Mouse (Mus musculus) MEL (cell line): ENCODE measurements around the gene Hist1h3b. TPM values are rescaled to one million over a fixed set of nuclear protein-coding genes. Genes with fewer than 3 reads are reported as not detected.

Experiments used
- DNase-seq: peaks from one replicate; pipeline ENCODE4 v3.0.0; 2011; ENCODE audit warnings: low read depth, low spot score
- H3K27ac ChIP-seq: 2 replicates; pipeline ENCODE4 v1.5.1; 2012; ENCODE audit warnings: low read depth, mild to moderate bottlenecking, control low read depth, low read length, moderate library complexity; ENCODE audit not compliant: control insufficient read depth
- H3K27me3 ChIP-seq, 2 experiments: fragments of 150-350 bp in 1 of 2; sonication (generic) in 1 of 2; 2 replicates each; pipeline ENCODE4 v1.6.1; 2012; ENCODE audit warnings: low read length in 2 of 2, mild to moderate bottlenecking in 2 of 2, improper control_type of control experiment in 1 of 2, moderate library complexity in 1 of 2; ENCODE audit not compliant: insufficient read depth in 2 of 2, control insufficient read depth in 1 of 2
- H3K36me3 ChIP-seq, 2 experiments: 2 replicates each; pipeline ENCODE4 v1.6.1; 2012 to 2014; ENCODE audit warnings: low read length in 2 of 2, improper control_type of control experiment in 1 of 2, inconsistent platforms in 1 of 2, mild to moderate bottlenecking in 1 of 2; ENCODE audit not compliant: insufficient read depth in 2 of 2, control insufficient read depth in 1 of 2
- H3K4me1 ChIP-seq, 2 experiments: fragments of 150-350 bp in 1 of 2; sonication (generic) in 1 of 2; 2 replicates each; pipeline ENCODE4 v1.6.1; 2012; ENCODE audit warnings: low read length in 2 of 2, improper control_type of control experiment in 1 of 2, mild to moderate bottlenecking in 1 of 2; ENCODE audit not compliant: insufficient read depth in 2 of 2, control insufficient read depth in 1 of 2
- H3K4me3 ChIP-seq, 2 experiments: fragments of 150-350 bp in 1 of 2; sonication (generic) in 1 of 2; 2 replicates each; pipeline ENCODE4 v1.5.1; 2012; ENCODE audit warnings: low read depth in 2 of 2, low read length in 2 of 2, mild to moderate bottlenecking in 2 of 2, moderate library complexity in 2 of 2, control low read depth in 1 of 2, improper control_type of control experiment in 1 of 2; ENCODE audit not compliant: control insufficient read depth in 1 of 2, insufficient read depth in 1 of 2
- H3K79me2 ChIP-seq: 2 replicates; pipeline ENCODE4 v1.6.1; 2012; ENCODE audit warnings: mild to moderate bottlenecking, low read length, moderate library complexity; ENCODE audit not compliant: control insufficient read depth, poor library complexity, insufficient read depth
- H3K9ac ChIP-seq: 2 replicates; pipeline ENCODE4 v1.6.1; 2012; ENCODE audit warnings: low read depth, mild to moderate bottlenecking, control low read depth, low read length, moderate library complexity; ENCODE audit not compliant: control insufficient read depth, poor library complexity, severe bottlenecking
- H3K9me3 ChIP-seq: fragments of 150-350 bp; sonication (generic); replicated peaks from 2 replicates; pipeline ENCODE4 v1.6.1; 2012; ENCODE audit warnings: mild to moderate bottlenecking, low read length, improper control_type of control experiment, moderate library complexity; ENCODE audit not compliant: insufficient read depth
- BHLHE40 ChIP-seq: IDR thresholded peaks from 2 replicates; pipeline ENCODE4 v1.6.1; 2012; ENCODE audit warnings: low read depth, mild to moderate bottlenecking, inconsistent platforms, low read length, improper control_type of control experiment, borderline replicate concordance
- CTCF ChIP-seq, 3 experiments: IDR thresholded peaks in 2 of 3; conservative IDR thresholded peaks in 1 of 3; 2 replicates each; pipeline ENCODE4 v1.5.1; 2011 to 2012; ENCODE audit warnings: low read length in 3 of 3, low read depth in 2 of 3, mild to moderate bottlenecking in 2 of 3, improper control_type of control experiment in 1 of 3, inconsistent platforms in 1 of 3, mixed read lengths in 1 of 3, moderate library complexity in 1 of 3; ENCODE audit not compliant: control insufficient read depth in 1 of 3, insufficient read depth in 1 of 3, poor library complexity in 1 of 3, severe bottlenecking in 1 of 3
- ELF1 ChIP-seq: IDR thresholded peaks from 2 replicates; pipeline ENCODE4 v1.6.1; 2014; ENCODE audit warnings: low read depth, mild to moderate bottlenecking, inconsistent platforms, low read length, improper control_type of control experiment, moderate library complexity
- EP300 ChIP-seq, 2 experiments: IDR thresholded peaks; 2 replicates each; pipeline ENCODE4 v1.6.1; 2011; ENCODE audit warnings: improper control_type of control experiment in 2 of 2, low read length in 2 of 2, low read depth in 1 of 2, mild to moderate bottlenecking in 1 of 2
- ETS1 ChIP-seq: IDR thresholded peaks from 2 replicates; pipeline ENCODE4 v1.6.1; 2012; ENCODE audit warnings: low read depth, mild to moderate bottlenecking, inconsistent platforms, low read length, improper control_type of control experiment, moderate library complexity
- HCFC1 ChIP-seq: IDR thresholded peaks from 2 replicates; pipeline ENCODE4 v1.6.1; 2012; ENCODE audit warnings: low read depth, mild to moderate bottlenecking, inconsistent platforms, low read length, improper control_type of control experiment, moderate library complexity
- JUND ChIP-seq: IDR thresholded peaks from 2 replicates; pipeline ENCODE4 v1.6.1; 2011; ENCODE audit warnings: low read depth, mild to moderate bottlenecking, improper control_type of control experiment, low read length
- KAT2A ChIP-seq: conservative IDR thresholded peaks from 2 replicates; pipeline ENCODE4 v1.6.1; 2012; ENCODE audit warnings: low read depth, low read length, improper control_type of control experiment, inconsistent platforms
- MAX ChIP-seq: IDR thresholded peaks from 2 replicates; pipeline ENCODE4 v1.6.1; 2011; ENCODE audit warnings: low read length, improper control_type of control experiment
- MXI1 ChIP-seq: IDR thresholded peaks from 2 replicates; pipeline ENCODE4 v1.6.1; 2011; ENCODE audit warnings: mild to moderate bottlenecking, low read depth, low read length, improper control_type of control experiment
- MYC ChIP-seq: IDR thresholded peaks from 2 replicates; pipeline ENCODE4 v1.6.1; 2011; ENCODE audit warnings: low read depth, mild to moderate bottlenecking, low read length, improper control_type of control experiment, moderate library complexity
- POLR2A ChIP-seq, 2 experiments: IDR thresholded peaks; 2 replicates each; pipeline ENCODE4 v1.6.1; 2011 to 2012; ENCODE audit warnings: low read length in 2 of 2, mild to moderate bottlenecking in 2 of 2, control low read depth in 1 of 2, improper control_type of control experiment in 1 of 2, low read depth in 1 of 2, moderate library complexity in 1 of 2; ENCODE audit not compliant: control insufficient read depth in 1 of 2, insufficient read depth in 1 of 2, poor library complexity in 1 of 2
- POLR2AphosphoS2 ChIP-seq: IDR thresholded peaks from 2 replicates; pipeline ENCODE4 v1.6.1; 2011; ENCODE audit warnings: low read length, improper control_type of control experiment
- RAD21 ChIP-seq: IDR thresholded peaks from 2 replicates; pipeline ENCODE4 v1.6.1; 2011; ENCODE audit warnings: mild to moderate bottlenecking, low read depth, low read length, improper control_type of control experiment
- SMC3 ChIP-seq: IDR thresholded peaks from 2 replicates; pipeline ENCODE4 v1.6.1; 2011; ENCODE audit warnings: low read depth, low read length, improper control_type of control experiment
- TBP ChIP-seq: IDR thresholded peaks from 2 replicates; pipeline ENCODE4 v1.8.0; 2011; ENCODE audit warnings: low read depth, low read length, improper control_type of control experiment
- UBTF ChIP-seq: IDR thresholded peaks from 2 replicates; pipeline ENCODE4 v1.6.1; 2012; ENCODE audit warnings: low read depth, mild to moderate bottlenecking, inconsistent platforms, low read length, improper control_type of control experiment, moderate library complexity, borderline replicate concordance; ENCODE audit not compliant: insufficient read depth
- USF2 ChIP-seq, 2 experiments: IDR thresholded peaks; 2 replicates each; pipeline ENCODE4 v1.6.1; 2011 to 2012; ENCODE audit warnings: improper control_type of control experiment in 2 of 2, low read length in 2 of 2, borderline replicate concordance in 1 of 2, inconsistent platforms in 1 of 2, low read depth in 1 of 2, mild to moderate bottlenecking in 1 of 2; ENCODE audit not compliant: insufficient read depth in 1 of 2
- ZKSCAN1 ChIP-seq: IDR thresholded peaks from 2 replicates; pipeline ENCODE4 v1.6.1; 2012; ENCODE audit warnings: low read depth, mild to moderate bottlenecking, inconsistent platforms, low read length, improper control_type of control experiment, moderate library complexity
- ZNF384 ChIP-seq: IDR thresholded peaks from 2 replicates; pipeline ENCODE4 v1.6.1; 2012; ENCODE audit warnings: low read depth, mild to moderate bottlenecking, inconsistent platforms, low read length, improper control_type of control experiment
- polyA plus RNA-seq, 2 experiments: library from polyadenylated mRNA; stranded (reverse) in 1 of 2; unstranded in 1 of 2; fragments of >175 nt in 1 of 2; fragments of >200 nt in 1 of 2; gene quantifications; 2 replicates each; pipeline versions ENCODE4 v1.2.1 to v1.2.4; 2012; ENCODE audit warnings: low replicate concordance in 2 of 2, low read depth in 1 of 2; ENCODE audit not compliant: insufficient read length in 2 of 2, insufficient read depth in 1 of 2, missing spikeins in 1 of 2
- total RNA-seq: library from RNA; depleted of rRNA; stranded (reverse); fragments of 300-350 nt; gene quantifications from 2 replicates; pipeline ENCODE4 v1.2.3, GENCODE M21; 2012

The Hist1h3b gene
- total and polyA plus RNA-seq, 3 experiments = 6.6 to 1,725 TPM; not detected in 1

- Histone ChIP-seq H3K27ac (no peak overlapping the region), H3K4me1 (peaks cover 7 to 14% of the 10 kb centered on the region in 2 experiments), H3K27me3 (no peaks in the 10 kb centered on the region), H3K9me3 (no peaks in the 10 kb centered on the region), H3K9ac (no peak overlapping the region), H3K4me3 (no peak overlapping the region), H3K36me3 (peaks cover 0 to 14% of the 10 kb centered on the region in 2 experiments; a peak in 2 of 4 replicates), H3K79me2 (no peaks in the 10 kb centered on the region)
- no peak for DNase-seq
- TF ChIP-seq CTCF (IDR thresholded peaks at IDR 0.05 in 2 of 3, conservative IDR thresholded peaks at IDR 0.05 in 1 of 3; ENCODE audit: control insufficient read depth in 1 of 3, insufficient read depth in 1 of 3, low read depth in 2 of 3, low read length in 3 of 3, poor library complexity in 1 of 3, severe bottlenecking in 1 of 3) (no peak), MXI1 (no peak), HCFC1 (no peak), ETS1 (no peak), ZNF384 (no peak), TBP (no peak), RAD21 (no peak), MAX (no peak), SMC3 (no peak), KAT2A (no peak), ZKSCAN1 (no peak), POLR2A (IDR thresholded peaks at IDR 0.05; ENCODE audit: control insufficient read depth in 1 of 2, insufficient read depth in 1 of 2, low read depth in 1 of 2, low read length in 2 of 2, poor library complexity in 1 of 2) (no peak), MYC (no peak), UBTF (no peak), JUND (no peak), POLR2AphosphoS2 (no peak), BHLHE40 (no peak)
These were observed 23.4 kb upstream of the Hist1h3b start for GRCm38 (mm10) chr13:23728472-23729191.

GRCm38 (mm10) chr13:23729192-23729525, 22.9 kb upstream of the Hist1h3b start:
- H3K4me3 ChIP-seq = no peak overlapping the region

More at GRCm38 (mm10) chr13:23729192-23729525, 22.9 kb upstream of the Hist1h3b start:
- TF ChIP-seq POLR2AphosphoS2 (no peak), USF2 (IDR thresholded peaks at IDR 0.05; ENCODE audit: borderline replicate concordance in 1 of 2, insufficient read depth in 1 of 2, low read depth in 1 of 2, low read length in 2 of 2) (no peak), EP300 (IDR thresholded peaks at IDR 0.05; ENCODE audit: low read depth in 1 of 2, low read length in 2 of 2) (no peak), BHLHE40 (no peak), ELF1 (no peak), JUND (no peak)
- no peak for DNase-seq
- Histone ChIP-seq H3K79me2 (no peaks in the 10 kb centered on the region), H3K27me3 (no peaks in the 10 kb centered on the region), H3K36me3 (peaks cover 0 to 9% of the 10 kb centered on the region in 2 experiments; a peak in 2 of 4 replicates), H3K9ac (no peak overlapping the region), H3K4me1 (peaks cover 3 to 9% of the 10 kb centered on the region in 2 experiments), H3K27ac (no peak overlapping the region), H3K9me3 (no peaks in the 10 kb centered on the region)
